8 mouse cellular contexts compared by ENCODE assay signal in the genomic region with DNA sequence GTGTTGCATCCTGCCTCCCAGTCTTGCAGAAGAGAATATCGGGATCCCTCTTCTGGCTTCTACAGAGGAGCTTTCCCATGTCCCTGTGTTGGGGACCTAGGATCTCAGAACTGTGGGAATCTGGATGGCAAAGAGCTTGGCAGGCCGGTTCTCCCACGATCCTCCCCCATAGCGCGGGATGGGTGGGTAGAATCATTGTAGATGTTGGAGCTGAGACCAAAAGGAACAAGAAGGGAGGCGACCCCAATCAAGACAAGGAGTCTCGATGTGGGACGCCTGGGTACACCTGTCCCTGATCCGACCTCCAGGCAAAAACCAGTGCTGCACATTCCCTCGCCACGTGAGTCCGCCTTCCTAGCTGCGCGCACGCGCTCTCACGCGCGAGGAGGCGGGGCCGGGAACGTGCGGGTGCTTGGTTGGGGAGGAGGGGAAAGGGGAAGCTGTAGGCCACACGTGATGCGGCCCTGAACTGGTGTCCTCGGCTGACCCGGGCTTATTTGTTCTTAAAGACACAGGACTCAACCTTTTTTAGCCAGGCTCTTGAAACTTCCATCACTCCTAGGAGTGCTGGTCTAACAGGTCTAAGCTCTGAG. TPM values are rescaled to one million over a fixed set of nuclear protein-coding genes. Genes with fewer than 3 reads are reported as not detected.
DNase-seq lines count a peak whose midpoint lies in the region; ATAC-seq and TF ChIP-seq lines count a peak whose summit lies in the region.

No protein-coding gene starts in this region.

- peak overlapping the region; percentile 94 for H3K4me2 ChIP-seq in hindbrain, embryonic 14.5 days (replicated peaks)

- peak overlapping the region; percentile 85 for H3K9ac ChIP-seq in MEL (ENCODE audit: control insufficient read depth, low read depth, low read length, poor library complexity, severe bottlenecking)
- peak overlapping the region; percentile 6; the same call in 1 of the 2 replicates for H3K9ac ChIP-seq in hindbrain, embryonic 14.5 days

- H3K27me3 ChIP-seq in MEL (ENCODE audit: control insufficient read depth in 1 of 2, insufficient read depth in 2 of 2, low read length in 2 of 2): no peaks in the 10 kb centered on the region
- no peaks in the 10 kb centered on the region for H3K27me3 ChIP-seq in hindbrain, embryonic 14.5 days (ENCODE audit: control insufficient read depth, insufficient read depth, low read length)

- no peaks in the 10 kb centered on the region for H3K9me3 ChIP-seq in MEL (replicated peaks; ENCODE audit: insufficient read depth, low read length)
- H3K9me3 ChIP-seq in hindbrain, embryonic 14.5 days (ENCODE audit: control insufficient read depth, low read length): no peaks in the 10 kb centered on the region

- DNase-seq in MEL (ENCODE audit: low read depth, low spot score): peak; percentile 98
- peak; percentile 98 for DNase-seq in cerebellum, adult 9-11 months
- peak; percentile 92 to 96 for DNase-seq in frontal cortex, postnatal 25 days (ENCODE audit: low spot score in 2 of 2)
- DNase-seq in hindbrain, embryonic 14.5 days (ENCODE audit: low spot score): peak; percentile 82
- DNase-seq in left cerebral cortex, adult 11 months (ENCODE audit: low spot score): peak; percentile 94
- peak; percentile 99 for DNase-seq in lung, postnatal 36 days
- peak; percentile 88 for DNase-seq in retina, embryonic 14.5 days (ENCODE audit: low spot score)
- peak; percentile 88 to 92 for DNase-seq in thymus, postnatal 36 days

- TF ChIP-seq EP300 in MEL (IDR thresholded peaks at IDR 0.05; ENCODE audit: low read depth in 1 of 2, low read length in 2 of 2): no peak; a peak in 1 of 4 replicates

- peak; percentile 45 to 88; a peak in 3 of 4 replicates for TF ChIP-seq POLR2A in MEL (IDR thresholded peaks at IDR 0.05; ENCODE audit: control insufficient read depth in 1 of 2, insufficient read depth in 1 of 2, low read depth in 1 of 2, low read length in 2 of 2, poor library complexity in 1 of 2)

- no peak; the same call in 1 of the 2 replicates for ATAC-seq in hindbrain, embryonic 14.5 days (ENCODE audit: low FRiP score)

- peak overlapping the region; percentile 98 for H3K27ac ChIP-seq in MEL (ENCODE audit: control insufficient read depth, low read depth, low read length)
- H3K27ac ChIP-seq in hindbrain, embryonic 14.5 days: peak overlapping the region; percentile 34

- H3K4me1 ChIP-seq in MEL (ENCODE audit: control insufficient read depth in 1 of 2, insufficient read depth in 2 of 2, low read length in 2 of 2): peaks cover 0 to 12% of the 10 kb centered on the region in 2 experiments; a peak in 1 of 4 replicates
- H3K4me1 ChIP-seq in hindbrain, embryonic 14.5 days (replicated peaks; ENCODE audit: control insufficient read depth, insufficient read depth, low read length): peaks cover 59% of the 10 kb centered on the region

- no peak for TF ChIP-seq CTCF in MEL (IDR thresholded peaks at IDR 0.05 in 2 of 3, conservative IDR thresholded peaks at IDR 0.05 in 1 of 3; ENCODE audit: control insufficient read depth in 1 of 3, insufficient read depth in 1 of 3, low read depth in 2 of 3, low read length in 3 of 3, poor library complexity in 1 of 3, severe bottlenecking in 1 of 3)

- under 1% methylated on average over 27 of the region's 27 CpGs for WGBS in hindbrain, embryonic 14.5 days

- peaks cover 0 to 5% of the 10 kb centered on the region in 2 experiments; a peak in 2 of 4 replicates for H3K36me3 ChIP-seq in MEL (ENCODE audit: control insufficient read depth in 1 of 2, insufficient read depth in 2 of 2, low read length in 2 of 2)
- H3K36me3 ChIP-seq in hindbrain, embryonic 14.5 days (replicated peaks; ENCODE audit: control insufficient read depth, insufficient read depth): peaks cover 28% of the 10 kb centered on the region

- H3K4me3 ChIP-seq in MEL (ENCODE audit: control insufficient read depth in 1 of 2, insufficient read depth in 1 of 2, low read depth in 2 of 2, low read length in 2 of 2): peak overlapping the region; percentile 51 to 61
- H3K4me3 ChIP-seq in hindbrain, embryonic 14.5 days (replicated peaks; ENCODE audit: low read length): peak overlapping the region; percentile 52

- H3K79me2 ChIP-seq in MEL (ENCODE audit: control insufficient read depth, insufficient read depth, low read length, poor library complexity): peaks cover 7% of the 10 kb centered on the region

- no peak for TF ChIP-seq RAD21 in MEL (IDR thresholded peaks at IDR 0.05; ENCODE audit: low read depth, low read length)

TF ChIP-seq in MEL, 35 proteins besides CTCF, POLR2A, EP300 and RAD21 (continues in another document):
- TF ChIP-seq NRF1 (IDR thresholded peaks at IDR 0.05; ENCODE audit: insufficient read depth, low read depth, low read length, poor library complexity, severe bottlenecking) (peak; percentile 77), CHD1 (IDR thresholded peaks at IDR 0.05; ENCODE audit: low read depth, low read length) (peak; percentile 92; the same call in 1 of the 2 replicates), BHLHE40 (IDR thresholded peaks at IDR 0.05; ENCODE audit: borderline replicate concordance, low read depth, low read length) (peak; percentile 97), ELF1 (IDR thresholded peaks at IDR 0.05; ENCODE audit: low read depth, low read length) (0 out of 2 replicates have a peak, but pooled peaks have one; percentile 37), GATA1 (IDR thresholded peaks at IDR 0.05; ENCODE audit: low read depth, low read length) (no peak), MYC (IDR thresholded peaks at IDR 0.05; ENCODE audit: low read depth, low read length) (peak; percentile 96), TBP (IDR thresholded peaks at IDR 0.05; ENCODE audit: low read depth, low read length) (peak; percentile 76), NELFE (IDR thresholded peaks at IDR 0.05; ENCODE audit: low read depth, low read length) (peak; percentile 64), MEF2A (IDR thresholded peaks at IDR 0.05; ENCODE audit: extremely low read depth, insufficient replicate concordance, low read depth, low read length, poor library complexity, severe bottlenecking) (no peak), SMC3 (IDR thresholded peaks at IDR 0.05; ENCODE audit: low read depth, low read length) (no peak), SIN3A (IDR thresholded peaks at IDR 0.05; ENCODE audit: low read length) (peak; percentile 62; the same call in 1 of the 2 replicates), POLR2AphosphoS5 (IDR thresholded peaks at IDR 0.05; ENCODE audit: borderline replicate concordance, low read depth, low read length) (no peak), TAL1 (IDR thresholded peaks at IDR 0.05; ENCODE audit: low read length) (no peak), HCFC1 (IDR thresholded peaks at IDR 0.05; ENCODE audit: low read depth, low read length) (peak; percentile 80), E2F4 (IDR thresholded peaks at IDR 0.05; ENCODE audit: borderline replicate concordance, low read depth, low read length) (no peak), ETS1 (IDR thresholded peaks at IDR 0.05; ENCODE audit: low read depth, low read length) (peak; percentile 68), USF2 (IDR thresholded peaks at IDR 0.05; ENCODE audit: borderline replicate concordance in 1 of 2, insufficient read depth in 1 of 2, low read depth in 1 of 2, low read length in 2 of 2) (peak in 1 of 2 experiments; percentile 81; a peak in 2 of 4 replicates), RCOR1 (IDR thresholded peaks at IDR 0.05; ENCODE audit: low read depth, low read length) (no peak), ZNF384 (IDR thresholded peaks at IDR 0.05; ENCODE audit: low read depth, low read length) (no peak), CHD2 (IDR thresholded peaks at IDR 0.05; ENCODE audit: low read length) (no peak), UBTF (IDR thresholded peaks at IDR 0.05; ENCODE audit: borderline replicate concordance, insufficient read depth, low read depth, low read length) (no peak), USF1 (IDR thresholded peaks at IDR 0.05; ENCODE audit: low read depth, low read length) (peak; percentile 96), MAX (IDR thresholded peaks at IDR 0.05; ENCODE audit: low read length) (peak; percentile 94), MXI1 (IDR thresholded peaks at IDR 0.05; ENCODE audit: low read depth, low read length) (peak; percentile 95), MYB (IDR thresholded peaks at IDR 0.05; ENCODE audit: low read depth, low read length) (no peak), MAFK (IDR thresholded peaks at IDR 0.05; ENCODE audit: borderline replicate concordance, low read depth, low read length) (no peak), ZMIZ1 (IDR thresholded peaks at IDR 0.05; ENCODE audit: low read depth, low read length) (peak; percentile 22; the same call in 1 of the 2 replicates), TCF12 (IDR thresholded peaks at IDR 0.05; ENCODE audit: low read depth, low read length) (peak; percentile 49; the same call in 1 of the 2 replicates)

RNA-seq across cellular contexts. Expression of a gene that starts 2.6 kb away (rescaled TPM):
- 21.1 and 24.4 TPM in 2 replicates for total RNA-seq in MEL (2012; rRNA removed)
- 10 to 100 TPM in 1 of 2 experiments, not detected in 1; 22.5 TPM for polyA plus RNA-seq in MEL (2012; ENCODE audit: insufficient read depth in 1 of 2, insufficient read length in 2 of 2, low read depth in 1 of 2, low replicate concordance in 2 of 2, missing spikeins in 1 of 2)
- 3.5 and 3.9 TPM in 2 replicates for polyA plus RNA-seq in hindbrain, embryonic 14.5 days (2014; fragmentation: Nextera tagmentation; extraction: Ambion mirVana)

RNA-seq across cellular contexts. Expression of a gene that starts 7.8 kb away (rescaled TPM):
- 3,210 and 3,724 TPM in 2 replicates for total RNA-seq in MEL (2012; rRNA removed)
- 1,000 to 10,000 TPM in 1 of 2 experiments, not detected in 1; 3,544 TPM for polyA plus RNA-seq in MEL (2012; ENCODE audit: insufficient read depth in 1 of 2, insufficient read length in 2 of 2, low read depth in 1 of 2, low replicate concordance in 2 of 2, missing spikeins in 1 of 2)
- polyA plus RNA-seq in hindbrain, embryonic 14.5 days (2014; fragmentation: Nextera tagmentation; extraction: Ambion mirVana): 578 and 674 TPM in 2 replicates

RNA-seq across cellular contexts. Expression of a gene that starts 7.8 kb away (rescaled TPM):
- total RNA-seq in MEL (2012; rRNA removed): 0.29 and 0.77 TPM in 2 replicates
- 1 to 10 TPM in 1 of 2 experiments, not detected in 1; 1.5 TPM for polyA plus RNA-seq in MEL (2012; ENCODE audit: insufficient read depth in 1 of 2, insufficient read length in 2 of 2, low read depth in 1 of 2, low replicate concordance in 2 of 2, missing spikeins in 1 of 2)
- polyA plus RNA-seq in hindbrain, embryonic 14.5 days (2014; fragmentation: Nextera tagmentation; extraction: Ambion mirVana): 28.2 and 29.0 TPM in 2 replicates

RNA-seq across cellular contexts. Expression of a gene that starts 10.3 kb away (rescaled TPM):
- total RNA-seq in MEL (2012; rRNA removed): 18.3 and 21.0 TPM in 2 replicates
- 10 to 100 TPM in 1 of 2 experiments, not detected in 1; 40.2 TPM for polyA plus RNA-seq in MEL (2012; ENCODE audit: insufficient read depth in 1 of 2, insufficient read length in 2 of 2, low read depth in 1 of 2, low replicate concordance in 2 of 2, missing spikeins in 1 of 2)
- polyA plus RNA-seq in hindbrain, embryonic 14.5 days (2014; fragmentation: Nextera tagmentation; extraction: Ambion mirVana): 16.7 and 20.0 TPM in 2 replicates

RNA-seq across cellular contexts. Expression of a gene that starts 13.3 kb away (rescaled TPM):
- not detected in 2 replicates for total RNA-seq in MEL (2012; rRNA removed)
- polyA plus RNA-seq in MEL (2012; ENCODE audit: insufficient read depth in 1 of 2, insufficient read length in 2 of 2, low read depth in 1 of 2, low replicate concordance in 2 of 2, missing spikeins in 1 of 2): not detected
- 0.22 and 0.40 TPM in 2 replicates for polyA plus RNA-seq in hindbrain, embryonic 14.5 days (2014; fragmentation: Nextera tagmentation; extraction: Ambion mirVana)

Comparison
In these comparisons a context has a peak if more than half of its experiments do, and no peak if none do; other contexts are left out.
1. RNA of a gene that starts 7.8 kb away (polyA plus RNA-seq): 28.2 to 29.0 TPM in hindbrain, embryonic 14.5 days; 1.5 TPM in MEL; every median in the first group is over 10 times any median in the second.
2. Peak in every context shown above with its lines, with median percentiles within 50 percentile points of each other: DNase-seq.